Mouse (Mus musculus) kidney, adult 2 months (tissue): ENCODE measurements around the gene Slc23a4.

ENCODE experiments used
- CTCF ChIP-seq: fragments of 200-500 bp; conservative IDR thresholded peaks from 2 replicates; pipeline ENCODE4 v1.5.1; 2011; ENCODE audit warnings: low read depth, mild to moderate bottlenecking, control low read depth, low read length, moderate library complexity, mixed read lengths; ENCODE audit not compliant: insufficient read depth, insufficient read length
- POLR2A ChIP-seq: fragments of 200-500 bp; IDR thresholded peaks from one replicate; pipeline ENCODE4 v1.6.1; 2011; ENCODE audit warnings: low read depth, low read length, control low read depth

DNA sequence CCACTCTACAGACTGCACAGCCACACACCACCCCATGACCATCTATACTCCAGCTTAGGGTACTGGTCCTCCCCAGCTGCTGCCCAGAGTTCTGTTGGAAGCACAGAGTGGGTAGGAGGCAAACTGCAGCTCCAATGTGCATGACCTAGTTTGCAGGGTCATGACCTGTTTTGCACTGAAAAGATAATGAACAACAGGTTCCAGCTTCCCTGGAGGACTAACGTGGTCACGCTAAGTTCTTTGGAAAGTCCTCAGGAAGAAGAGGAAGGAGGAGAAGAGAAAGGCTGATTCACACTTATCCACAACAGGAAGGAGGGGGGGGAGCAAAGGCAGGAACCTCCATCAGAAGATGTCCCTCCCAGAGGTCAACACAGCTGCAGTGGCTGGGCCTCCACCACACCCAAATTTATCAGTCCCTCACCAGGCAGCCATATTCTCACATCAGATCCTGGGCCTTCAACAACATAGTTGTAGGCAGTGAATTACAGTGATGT, 81.0 kb downstream of the Slc23a4 start:
- TF ChIP-seq CTCF (no peak), POLR2A (no peak)
